Mouse (Mus musculus) lung, adult 2 months (tissue): ENCODE data around the gene H2-M5.

Experiments
- CTCF ChIP-seq: fragments of 200-500 bp; IDR thresholded peaks from 2 replicates; pipeline ENCODE4 v1.5.1; 2011; ENCODE audit warnings: mild to moderate bottlenecking, low read length, control low read depth; ENCODE audit not compliant: insufficient read depth
- POLR2A ChIP-seq: fragments of 200-500 bp; IDR thresholded peaks from 2 replicates; pipeline ENCODE4 v1.6.1; 2011; ENCODE audit warnings: low read depth, mild to moderate bottlenecking, control low read depth, low read length, borderline replicate concordance; ENCODE audit errors: extremely low read depth

DNA sequence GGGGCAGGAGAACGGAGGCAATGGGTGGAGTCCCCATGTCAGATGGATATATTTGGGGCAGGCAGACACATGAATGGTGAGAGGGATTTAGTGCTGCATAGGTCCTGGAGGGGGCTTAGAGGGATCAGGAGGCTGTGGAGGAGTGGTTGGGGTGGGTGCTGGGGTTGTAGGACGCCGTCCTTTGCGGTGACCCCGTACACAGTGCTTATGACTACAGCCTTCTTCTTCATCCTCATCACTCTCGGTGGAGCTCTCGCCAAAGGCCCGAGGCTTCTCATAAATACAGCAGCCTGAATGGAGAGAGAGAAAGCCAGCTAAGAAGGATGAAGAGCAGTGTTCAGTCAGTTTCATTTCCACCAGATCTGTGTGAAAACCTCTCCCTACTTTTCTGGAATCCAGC, 40.1 kb downstream of the H2-M5 start:
- TF ChIP-seq POLR2A (no peak), CTCF (no peak)
